Mouse (Mus musculus) stomach, adult 2 months (tissue): ENCODE data around the gene 5730522E02Rik. TPM values are rescaled to one million over a fixed set of nuclear protein-coding genes. Genes with fewer than 3 reads are reported as not detected.

Experiments used
- polyA plus RNA-seq: library from polyadenylated mRNA; depleted of rRNA; stranded (reverse); fragments of >200 nt; gene quantifications from 2 replicates; pipeline ENCODE4 v1.2.3, GENCODE M21; 2012; rRNA removed

The 5730522E02Rik gene
- polyA plus RNA-seq = 0.25 TPM in 1 of 2 replicates, not detected in the other

GRCm38 (mm10) chr11:26210582-26211180 is at the start of gene 5730522E02Rik:
Gene 5730522E02Rik (minus strand): TSS chr11:26210763.

Other genes with a start within 250 kb of the 5730522E02Rik start
- gene Fancl, start 175.4 kb upstream of the 5730522E02Rik start, polyA plus RNA-seq = 0.28 and 0.43 TPM in 2 replicates